Mouse (Mus musculus) brain, embryonic 18.5 days (tissue): Measurements from ENCODE around the gene Stk19.

Source experiments
- DNase-seq: peaks from one replicate; pipeline ENCODE4 v3.0.0-alpha.2; 2012; ENCODE audit warnings: low read depth, low spot score

The Stk19 gene

GRCm38 (mm10) chr17:34836856-34837221 is at the start of gene Stk19, which contains the start of gene Dxo:
TSS of gene Stk19 (minus strand) at chr17:34836945.
TSS of gene Dxo (plus strand) at chr17:34837019.
- DNase-seq = peak; percentile 93

- no peak for DNase-seq
Measured at GRCm38 (mm10) chr17:34885615-34886014, 48.9 kb upstream of the Stk19 start.

GRCm38 (mm10) chr17:34884704-34885103 is 48.0 kb upstream of the Stk19 start:
- DNase-seq = no peak

DNA sequence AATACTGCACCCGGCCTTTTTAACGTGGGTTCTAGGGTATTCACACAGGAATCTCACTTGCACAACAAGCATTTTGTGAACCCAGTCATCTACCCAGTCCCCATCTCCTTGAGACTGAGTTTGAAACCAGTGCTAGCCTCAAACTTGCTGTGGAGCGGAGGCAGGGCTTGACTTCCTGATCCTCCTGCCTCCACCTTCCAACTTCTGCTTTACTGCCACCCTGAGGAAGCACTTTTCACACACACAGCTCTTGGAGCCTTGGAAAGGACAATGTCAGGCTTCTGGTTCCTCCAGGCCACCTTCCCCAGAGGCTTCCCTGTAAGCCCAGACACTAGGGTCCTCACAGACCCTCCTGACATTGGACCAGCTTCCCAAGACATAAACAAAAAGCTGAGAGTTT is 46.6 kb upstream of the Stk19 start:
- DNase-seq = no peak

GRCm38 (mm10) chr17:34881683-34882310 is 45.1 kb upstream of the Stk19 start, which contains the start of gene Gm20547:
TSS of gene Gm20547 (minus strand) at chr17:34882042.
- DNase-seq = no peak

DNA sequence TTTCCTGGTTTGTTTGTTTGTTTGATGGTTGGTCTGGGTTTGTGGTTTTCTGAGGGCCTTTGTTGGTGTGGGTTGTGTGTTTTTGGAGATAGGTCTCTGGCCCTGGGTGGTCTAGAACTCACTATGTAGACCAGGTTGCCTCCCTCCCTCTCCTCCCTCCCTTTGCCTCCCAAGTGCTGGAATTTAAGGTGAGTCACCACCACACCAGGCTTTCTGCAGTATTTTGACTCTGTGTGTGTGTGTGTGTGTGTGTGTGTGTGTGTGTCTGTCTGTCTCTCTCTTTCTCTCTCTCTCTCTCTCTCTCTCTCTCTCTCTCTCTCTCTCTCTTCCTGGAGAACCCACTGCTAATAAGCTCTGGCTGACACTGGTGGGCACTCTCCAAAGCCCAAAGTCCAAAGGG is 44.4 kb upstream of the Stk19 start:
- no peak for DNase-seq

DNA sequence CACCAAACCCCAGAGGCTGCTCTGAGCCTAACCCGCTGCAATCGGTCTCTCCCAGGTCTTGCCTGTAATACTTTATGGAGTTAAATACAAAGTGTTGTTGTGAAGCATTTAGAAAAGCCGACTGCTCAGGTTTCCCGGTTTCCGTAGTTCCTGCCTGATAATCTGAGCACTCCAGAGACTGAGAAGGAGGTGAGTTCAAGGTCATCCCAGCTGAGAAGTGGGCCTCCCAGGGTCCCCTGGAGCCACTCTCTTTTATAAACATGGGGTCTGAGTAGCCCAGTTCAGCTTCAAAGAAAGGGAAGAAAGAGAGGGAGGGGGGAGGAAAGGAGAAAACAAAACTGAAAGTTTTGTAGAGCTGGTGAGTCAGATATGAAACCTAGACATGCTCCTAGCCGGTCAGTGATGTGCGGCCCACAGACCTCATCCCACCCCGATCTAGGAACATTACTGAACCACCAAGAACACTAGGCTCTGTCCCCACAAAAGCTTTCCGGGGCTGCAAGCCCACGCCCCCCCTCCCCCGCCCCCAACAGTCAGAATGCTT is 42.7 kb upstream of the Stk19 start, which contains the start of gene Zbtb12:
Zbtb12 (plus strand) TSS at position 148 of the 544 bp plus-strand sequence.
- no peak for DNase-seq

- DNase-seq = no peak
Measured at GRCm38 (mm10) chr17:34874321-34874720, 37.6 kb upstream of the Stk19 start.

GRCm38 (mm10) chr17:34865981-34866380 is 29.2 kb upstream of the Stk19 start:
- DNase-seq = no peak

GRCm38 (mm10) chr17:34862416-34863081 is 25.8 kb upstream of the Stk19 start, which contains the start of gene Cfb:
TSS of gene Cfb (minus strand) at chr17:34862518.
- no peak for DNase-seq

GRCm38 (mm10) chr17:34861704-34862415 is 25.1 kb upstream of the Stk19 start:
- no peak for DNase-seq

GRCm38 (mm10) chr17:34860514-34860913 is 23.8 kb upstream of the Stk19 start:
- no peak for DNase-seq

- DNase-seq = no peak
Measured at GRCm38 (mm10) chr17:34858670-34859069, 21.9 kb upstream of the Stk19 start.

- no peak for DNase-seq
Measured at GRCm38 (mm10) chr17:34855825-34856224, 19.1 kb upstream of the Stk19 start.

DNA sequence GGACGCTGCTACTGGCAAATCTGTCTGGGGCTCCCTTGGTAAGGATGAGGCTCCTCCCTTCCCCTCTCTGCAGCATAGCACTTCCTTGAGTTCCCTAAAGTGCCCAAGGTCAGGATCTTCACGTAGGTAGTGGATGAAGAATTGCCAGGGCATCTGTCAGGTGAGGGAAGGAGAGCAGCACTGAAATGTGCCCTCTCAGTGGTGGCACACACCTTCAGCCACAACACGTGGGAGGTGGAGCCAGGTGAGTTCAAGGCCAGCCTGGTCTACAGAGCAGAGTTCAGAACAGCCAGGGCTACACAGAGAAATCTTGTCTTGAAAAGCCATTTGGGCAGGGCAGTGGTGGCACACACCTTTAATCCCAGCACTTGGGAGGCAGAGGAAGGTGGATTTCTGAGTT is 18.0 kb upstream of the Stk19 start:
- DNase-seq = no peak

GRCm38 (mm10) chr17:34853511-34853910 is 16.8 kb upstream of the Stk19 start:
- DNase-seq = no peak

- DNase-seq = no peak
Measured at GRCm38 (mm10) chr17:34850517-34851125, 13.9 kb upstream of the Stk19 start.

GRCm38 (mm10) chr17:34849722-34850516 is 13.2 kb upstream of the Stk19 start, which contains the start of the genes Skiv2l and Nelfe:
TSS of gene Skiv2l (minus strand) at chr17:34850210.
TSS of gene Nelfe (plus strand) at chr17:34850391.
- peak; percentile 91 for DNase-seq

- DNase-seq = no peak
Measured at GRCm38 (mm10) chr17:34847615-34848014, 10.9 kb upstream of the Stk19 start.

- DNase-seq = no peak
Measured at GRCm38 (mm10) chr17:34847192-34847591, 10.4 kb upstream of the Stk19 start.

- DNase-seq = no peak
Measured at GRCm38 (mm10) chr17:34844884-34845283, 8.1 kb upstream of the Stk19 start.
